Mouse (Mus musculus) cerebellum, postnatal 4 days (tissue): Measurements from ENCODE around the gene Baz2a.
A peak's percentile ranks its signal among the peaks of the same experiment; 100 is the strongest.
"Not testable (repeated sequence)": the region's sequence is repeated elsewhere in the genome, so short reads cannot be mapped to it uniquely, and the experiment has no call there.

ENCODE experiments used
- DNase-seq, 2 experiments: peaks; one replicate each; pipeline ENCODE4 v3.0.0; 2022; ENCODE audit warnings: low spot score in 2 of 2, mixed read lengths in 1 of 2

Baz2a gene

GRCm38 (mm10) chr10:128091564-128092505, at the start of gene Baz2a:
Gene Baz2a (plus strand): TSS chr10:128091577.
- DNase-seq: peak in 1 of 2 experiments; percentile 19

- no peak for DNase-seq
These were observed 49.7 kb upstream of the Baz2a start for GRCm38 (mm10) chr10:128041636-128042035.

- DNase-seq: no peak
These were observed 48.9 kb upstream of the Baz2a start for GRCm38 (mm10) chr10:128042466-128042865.

GRCm38 (mm10) chr10:128043041-128043835, 48.1 kb upstream of the Baz2a start:
- DNase-seq: no peak

DNA sequence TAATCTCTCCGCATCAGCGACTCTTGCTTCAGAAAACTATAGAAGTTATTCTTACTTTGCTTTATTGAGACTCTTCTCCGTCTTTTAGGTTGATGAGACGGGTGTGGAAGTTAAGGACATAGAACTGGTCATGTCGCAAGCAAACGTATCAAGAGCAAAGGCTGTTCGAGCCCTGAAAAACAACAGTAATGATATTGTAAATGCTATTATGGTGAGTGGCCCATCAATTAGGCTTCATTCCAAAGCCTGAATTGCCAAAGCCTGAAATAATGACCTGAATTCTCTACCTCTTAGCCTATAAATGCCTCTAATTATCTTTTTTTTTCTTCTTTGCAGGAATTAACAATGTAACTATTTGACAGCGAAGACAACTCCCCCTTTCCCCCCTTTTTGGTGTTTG, 43.2 kb upstream of the Baz2a start:
- no peak for DNase-seq

DNA sequence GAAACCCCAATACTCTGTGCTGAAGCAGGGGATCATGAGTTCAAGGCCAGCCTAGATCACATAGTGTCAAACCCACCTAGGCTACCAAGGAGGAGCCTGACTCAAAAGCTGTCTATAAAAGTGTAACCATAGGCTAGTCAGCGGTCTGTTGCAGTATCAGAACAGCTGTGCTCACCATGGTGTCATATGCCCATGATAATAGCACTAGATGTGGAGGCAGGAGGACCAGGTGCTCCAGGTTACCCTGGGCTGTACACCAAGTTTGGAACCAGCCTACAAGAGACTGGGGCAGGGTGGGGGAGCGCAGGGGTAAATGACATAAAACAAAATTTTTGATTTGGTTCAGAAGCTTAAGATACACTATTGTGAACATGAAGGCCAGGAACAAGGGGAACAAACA, 41.6 kb upstream of the Baz2a start:
- no peak for DNase-seq

DNA sequence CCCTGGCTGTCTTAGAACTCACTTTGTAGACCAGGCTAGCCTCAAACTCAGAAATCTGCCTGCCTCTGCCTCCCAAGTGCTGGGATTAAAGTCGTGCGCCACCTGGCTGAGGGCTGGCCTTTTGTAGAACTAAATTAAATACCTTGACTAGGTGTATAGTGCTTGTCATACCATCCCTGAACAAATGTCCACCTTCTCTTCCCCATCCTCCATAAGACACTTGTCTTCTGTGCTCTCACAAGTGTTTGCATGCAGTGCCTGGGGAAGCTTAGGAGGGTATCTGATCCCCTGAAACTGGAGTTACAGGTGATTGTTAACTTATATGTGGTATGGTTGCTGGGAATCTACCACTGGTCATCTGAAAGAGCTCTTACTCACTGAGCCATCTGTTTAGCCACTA, 41.0 kb upstream of the Baz2a start:
- DNase-seq: no peak

- DNase-seq: no peak
These were observed 39.8 kb upstream of the Baz2a start for GRCm38 (mm10) chr10:128051589-128051988.

DNA sequence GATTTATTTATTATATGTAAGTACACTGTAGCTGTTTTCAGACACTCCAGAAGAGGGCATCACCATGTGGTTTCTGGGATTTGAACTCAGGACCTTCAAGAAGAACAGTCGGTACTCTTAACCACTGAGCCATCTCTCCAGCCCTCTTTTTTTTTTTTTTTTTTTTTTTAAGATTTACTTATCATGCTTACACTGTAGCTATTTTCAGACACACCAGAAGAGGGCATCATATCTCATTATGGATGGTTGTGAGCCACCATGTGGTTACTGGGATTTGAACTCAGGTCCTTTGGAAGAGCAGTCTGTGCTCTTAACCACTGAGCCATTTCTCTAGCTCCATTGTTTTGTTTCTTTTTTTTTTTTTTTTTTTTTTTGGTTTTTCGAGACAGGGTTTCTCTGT, 39.2 kb upstream of the Baz2a start:
- DNase-seq: not testable (repeated sequence)

- DNase-seq: no peak
These were observed 38.4 kb upstream of the Baz2a start for GRCm38 (mm10) chr10:128053001-128053400.

GRCm38 (mm10) chr10:128058184-128058583, 33.2 kb upstream of the Baz2a start:
- no peak for DNase-seq

DNA sequence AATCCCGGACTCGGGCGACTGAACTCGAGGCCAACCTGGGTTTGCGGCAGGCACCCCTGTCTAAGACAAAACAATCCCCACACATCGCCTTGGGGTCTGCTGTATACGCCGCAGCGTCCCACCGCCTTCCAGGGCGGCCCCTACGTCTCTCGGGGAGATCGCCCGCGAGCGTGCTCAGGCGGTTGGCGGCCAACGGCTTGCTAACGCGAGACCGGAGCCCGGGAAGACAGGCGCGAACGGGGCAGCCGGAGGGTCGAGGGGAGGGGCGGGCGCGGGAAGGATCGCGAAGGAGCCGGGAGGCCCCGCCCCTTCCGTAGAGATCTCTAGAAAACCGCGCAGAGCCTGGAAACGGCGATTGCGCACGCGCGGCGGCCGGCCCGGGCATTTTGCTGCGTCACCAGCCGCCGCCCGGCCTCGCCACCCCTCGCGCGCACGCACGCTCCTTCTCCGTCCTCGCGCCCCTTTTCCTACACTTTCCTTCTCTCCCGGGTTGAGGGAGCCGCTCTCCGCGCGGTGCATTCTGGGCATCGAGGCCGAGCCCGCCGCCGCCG, 32.7 kb upstream of the Baz2a start, which contains the start of gene Ptges3:
TSS of gene Ptges3 (plus strand) at position 354 of the 551 bp plus-strand sequence.
- peak; percentile 99 for DNase-seq

- peak in 1 of 2 experiments; percentile 48 for DNase-seq
These were observed 32.0 kb upstream of the Baz2a start for GRCm38 (mm10) chr10:128059207-128059981.

GRCm38 (mm10) chr10:128061109-128061508, 30.3 kb upstream of the Baz2a start:
- DNase-seq: no peak

DNA sequence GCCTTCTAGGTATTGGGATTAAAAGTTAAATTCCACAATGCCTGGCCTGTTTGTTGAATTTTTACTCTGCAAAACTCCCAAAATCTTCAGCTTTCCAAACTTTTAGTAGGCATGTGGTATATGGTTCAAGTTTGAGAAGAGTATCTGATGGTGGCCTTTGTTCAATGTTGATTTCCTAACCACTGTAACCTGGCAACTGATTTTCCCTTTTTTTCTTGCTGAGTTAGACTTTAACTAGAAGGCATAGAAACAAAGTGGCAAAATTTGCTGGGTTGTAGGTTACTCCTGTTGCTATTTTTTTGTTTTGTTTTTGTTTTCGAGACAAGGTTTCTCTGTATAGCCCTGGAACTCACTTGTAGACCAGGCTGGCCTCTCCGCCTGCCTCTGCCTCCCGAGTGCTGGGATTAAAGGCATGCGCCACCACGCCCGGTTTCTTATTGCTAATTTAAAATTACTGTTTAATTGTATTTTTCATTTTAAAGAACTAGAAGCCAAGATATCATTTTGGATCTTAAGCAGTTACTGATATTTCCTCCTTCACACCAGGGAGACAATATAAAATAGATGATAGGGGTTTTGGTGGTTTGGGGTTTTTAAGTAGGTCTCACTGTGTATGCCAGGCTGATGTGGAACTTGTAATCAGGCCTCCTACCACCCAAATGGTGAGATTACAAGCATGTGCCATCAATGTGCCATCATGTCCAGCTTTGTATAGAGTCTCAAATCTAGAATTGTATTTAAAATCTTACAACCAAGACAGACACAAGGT, 29.0 kb upstream of the Baz2a start:
- no peak for DNase-seq

GRCm38 (mm10) chr10:128066072-128066471, 25.3 kb upstream of the Baz2a start:
- no peak for DNase-seq

GRCm38 (mm10) chr10:128069201-128069600, 22.2 kb upstream of the Baz2a start:
- no peak for DNase-seq

- DNase-seq: not testable (repeated sequence)
These were observed 20.9 kb upstream of the Baz2a start for GRCm38 (mm10) chr10:128070432-128070831.

GRCm38 (mm10) chr10:128078269-128078668, 13.1 kb upstream of the Baz2a start:
- not testable (repeated sequence) for DNase-seq

- no peak for DNase-seq
These were observed 10.9 kb upstream of the Baz2a start for GRCm38 (mm10) chr10:128080496-128080895.
